Mouse (Mus musculus) heart, postnatal 0 days (tissue): ENCODE measurements around the gene Kdm6b. TPM values are rescaled to one million over a fixed set of nuclear protein-coding genes. Genes with fewer than 3 reads are reported as not detected.
A peak's percentile ranks its signal among the peaks of the same experiment; 100 is the strongest.

Source experiments
- ATAC-seq: fragments of 200-750 bp; cut with Nextera tagmentation; 2 replicates; pipeline ENCODE4 v1.8.0; 2017; ENCODE audit warnings: low read depth, moderate number of reproducible peaks, moderate library complexity; ENCODE audit not compliant: insufficient read depth
- DNase-seq: peaks from one replicate; pipeline ENCODE4 v3.0.0-alpha.2; 2016; ENCODE audit warnings: low spot score
- H3K27ac ChIP-seq: fragments of 300-500 bp; sonication (generic); 2 replicates; pipeline ENCODE4 v1.5.1; 2014; ENCODE audit warnings: low read depth, mild to moderate bottlenecking
- H3K27me3 ChIP-seq: fragments of 300-500 bp; sonication (generic); 2 replicates; pipeline ENCODE4 v1.6.1; 2014; ENCODE audit warnings: low read length, mixed read lengths; ENCODE audit not compliant: control insufficient read depth, insufficient read depth
- H3K36me3 ChIP-seq: fragments of 300-500 bp; sonication (generic); replicated peaks from 2 replicates; pipeline ENCODE4 v1.6.1; 2014; ENCODE audit warnings: low read length, mixed read lengths; ENCODE audit not compliant: control insufficient read depth, insufficient read depth
- H3K4me1 ChIP-seq: fragments of 300-500 bp; sonication (generic); 2 replicates; pipeline ENCODE4 v1.6.1; 2014; ENCODE audit warnings: antibody characterized with exemption; ENCODE audit not compliant: control insufficient read depth, insufficient read depth
- H3K4me2 ChIP-seq: fragments of 300-500 bp; sonication (generic); 2 replicates; pipeline ENCODE4 v1.6.1; 2014; ENCODE audit warnings: low read depth, mild to moderate bottlenecking, low read length, moderate library complexity
- H3K4me3 ChIP-seq: fragments of 300-500 bp; sonication (generic); 2 replicates; pipeline ENCODE4 v1.5.1; 2014; ENCODE audit warnings: low read depth, low read length
- H3K9ac ChIP-seq: fragments of 300-500 bp; sonication (generic); replicated peaks from 2 replicates; pipeline ENCODE4 v1.6.1; 2014; ENCODE audit warnings: low read depth, low read length, mixed read lengths
- H3K9me3 ChIP-seq: fragments of 300-500 bp; sonication (generic); replicated peaks from 2 replicates; pipeline ENCODE4 v1.6.1; 2016; ENCODE audit warnings: low read length; ENCODE audit not compliant: control insufficient read depth
- CTCF ChIP-seq: IDR thresholded peaks from 2 replicates; pipeline ENCODE4 v1.5.1; 2016; ENCODE audit warnings: antibody characterized with exemption, control low read depth, low read depth
- EP300 ChIP-seq: IDR thresholded peaks from 2 replicates; pipeline ENCODE4 v1.6.1; 2016; ENCODE audit warnings: antibody characterized with exemption, low read depth
- WGBS: fragments of 180-500 bp; shearing (Covaris S2); extraction: QIAGEN DNeasy Blood & Tissue Kit; methylation state at CpG from one replicate; pipeline ENCODE4 v1.1.7; 2014; 5-methylcytosine and 5-hydroxymethylcytosine counted together
- polyA plus RNA-seq: library from polyadenylated mRNA; unstranded; fragments of >200 nt; fragmentation: Nextera tagmentation; extraction: Ambion mirVana; gene quantifications from 2 replicates; pipeline ENCODE4 v1.2.1, GENCODE M21; 2015
- total RNA-seq: library from RNA; depleted of rRNA; stranded (reverse); fragments of >200 nt; gene quantifications from 2 replicates; pipeline ENCODE4 v1.2.3, GENCODE M21; 2014; ENCODE audit warnings: low replicate concordance

Gene Kdm6b
- total and polyA plus RNA-seq, 2 experiments from 2014 or later, result 10.0 to 23.6 TPM

GRCm38 (mm10) chr11:69373223-69373965, 40.1 kb downstream of the Kdm6b start:
- ATAC-seq (no peak), DNase-seq (no peak)
- H3K27ac ChIP-seq, result no peak overlapping the region
- no peaks in the 10 kb centered on the region for H3K27me3 ChIP-seq
- 0 out of 2 replicates have a peak, but pooled peaks cover 3% of the 10 kb centered on the region for H3K4me1 ChIP-seq
- no peak overlapping the region for H3K4me2 ChIP-seq
- WGBS, result 91% methylated on average over 16 of the region's 16 CpGs
- H3K4me3 ChIP-seq, result no peak overlapping the region
- TF ChIP-seq CTCF (no peak), EP300 (no peak)
- 0 out of 2 replicates have a peak, but pooled peaks cover 6% of the 10 kb centered on the region for H3K36me3 ChIP-seq
- no peaks in the 10 kb centered on the region for H3K9me3 ChIP-seq
- H3K9ac ChIP-seq, result no peak overlapping the region

GRCm38 (mm10) chr11:69372780-69373170, 40.7 kb downstream of the Kdm6b start:
- TF ChIP-seq EP300, result no peak
- TF ChIP-seq CTCF, result peak; percentile 35; the same call in 1 of the 2 replicates
- Histone ChIP-seq H3K27ac (no peak overlapping the region), H3K36me3 (0 out of 2 replicates have a peak, but pooled peaks cover 6% of the 10 kb centered on the region), H3K4me1 (peaks cover 7% of the 10 kb centered on the region), H3K9me3 (no peaks in the 10 kb centered on the region), H3K9ac (no peak overlapping the region), H3K4me3 (no peak overlapping the region), H3K27me3 (no peaks in the 10 kb centered on the region), H3K4me2 (no peak overlapping the region)
- ATAC-seq, result no peak
- WGBS, result 56% methylated on average over 3 of the region's 3 CpGs
- no peak for DNase-seq

- 21% methylated on average over 12 of the region's 12 CpGs for WGBS
- ATAC-seq, result no peak
- Histone ChIP-seq H3K4me1 (peaks cover 12% of the 10 kb centered on the region), H3K27me3 (no peaks in the 10 kb centered on the region), H3K4me3 (no peak overlapping the region), H3K9ac (no peak overlapping the region), H3K9me3 (no peaks in the 10 kb centered on the region), H3K4me2 (no peak overlapping the region), H3K27ac (peak overlapping the region; percentile 36), H3K36me3 (0 out of 2 replicates have a peak, but pooled peaks cover 6% of the 10 kb centered on the region)
- no peak for DNase-seq
- TF ChIP-seq CTCF, result no peak
Measured at GRCm38 (mm10) chr11:69372056-69372779, 41.3 kb downstream of the Kdm6b start.

GRCm38 (mm10) chr11:69371601-69372000, 41.9 kb downstream of the Kdm6b start:
- DNase-seq (no peak), ATAC-seq (no peak)
- Histone ChIP-seq H3K27me3 (no peaks in the 10 kb centered on the region), H3K4me2 (no peak overlapping the region), H3K4me1 (peaks cover 18% of the 10 kb centered on the region), H3K36me3 (0 out of 2 replicates have a peak, but pooled peaks cover 6% of the 10 kb centered on the region), H3K9ac (no peak overlapping the region), H3K9me3 (no peaks in the 10 kb centered on the region), H3K27ac (no peak overlapping the region), H3K4me3 (no peak overlapping the region)
- WGBS, result 63% methylated on average over 12 of the region's 12 CpGs
- TF ChIP-seq CTCF (no peak), EP300 (no peak)

- Histone ChIP-seq H3K9ac (no peak overlapping the region), H3K4me1 (peaks cover 25% of the 10 kb centered on the region), H3K27me3 (no peaks in the 10 kb centered on the region), H3K4me3 (no peak overlapping the region), H3K9me3 (no peaks in the 10 kb centered on the region), H3K27ac (peak overlapping the region; percentile 5; the same call in 1 of the 2 replicates), H3K36me3 (0 out of 2 replicates have a peak, but pooled peaks cover 6% of the 10 kb centered on the region), H3K4me2 (no peak overlapping the region)
- DNase-seq (no peak), ATAC-seq (no peak)
- WGBS, result 36% methylated on average over 9 of the region's 9 CpGs
- TF ChIP-seq CTCF, result no peak
- TF ChIP-seq EP300, result no peak
Measured at GRCm38 (mm10) chr11:69370817-69371215, 42.7 kb downstream of the Kdm6b start.
